27 mouse cellular contexts compared by ENCODE assay signal in genomic region chr9:63914944-63915343, GRCm38 (mm10).
A peak's percentile ranks its signal among the peaks of the same experiment; 100 is the strongest.
DNase-seq lines count a peak whose midpoint lies in the region; ATAC-seq and TF ChIP-seq lines count a peak whose summit lies in the region.
"Had no signal": no experiment of that assay in that cellular context is flagged by ENCODE, and none has a peak within 500 bp of the region (broad histone marks: within the 10 kb centered on the region; RNA-seq: fewer than 3 reads in every experiment).

No protein-coding gene starts in this region.

- no peak overlapping the region for H3K27ac ChIP-seq in embryonic facial prominence, embryonic 11.5 days (replicated peaks; ENCODE audit: low read depth, low read length)
- H3K27ac ChIP-seq in embryonic facial prominence, embryonic 10.5 days (replicated peaks) = no peak overlapping the region
- 0 out of 2 replicates have a peak overlapping the region, but pooled peaks have one; percentile 25 for H3K27ac ChIP-seq in heart, embryonic 15.5 days
- peak overlapping the region; percentile 41 for H3K27ac ChIP-seq in lung, embryonic 15.5 days
- peak overlapping the region; percentile 11; the same call in 1 of the 2 replicates for H3K27ac ChIP-seq in stomach, embryonic 15.5 days
- no peak overlapping the region for H3K27ac ChIP-seq in stomach, postnatal 0 days (replicated peaks)
- H3K27ac ChIP-seq: embryonic facial prominence, embryonic 12.5 days; forebrain, embryonic 12.5 days; forebrain, embryonic 15.5 days; heart, adult 2 months; hindbrain, embryonic 10.5 days; hindbrain, embryonic 13.5 days had no signal

- no peak overlapping the region for H3K9ac ChIP-seq in embryonic facial prominence, embryonic 11.5 days (replicated peaks; ENCODE audit: low read length)
- H3K9ac ChIP-seq in heart, embryonic 15.5 days = no peak overlapping the region
- no peak overlapping the region for H3K9ac ChIP-seq in lung, embryonic 15.5 days
- H3K9ac ChIP-seq in stomach, embryonic 15.5 days = no peak overlapping the region
- H3K9ac ChIP-seq in stomach, postnatal 0 days (ENCODE audit: low read length) = no peak overlapping the region
- H3K9ac ChIP-seq: embryonic facial prominence, embryonic 12.5 days; forebrain, embryonic 12.5 days; forebrain, embryonic 15.5 days; hindbrain, embryonic 13.5 days had no signal

- H3K9me3 ChIP-seq in embryonic facial prominence, embryonic 11.5 days (replicated peaks; ENCODE audit: control insufficient read depth, low read length) = no peaks in the 10 kb centered on the region
- H3K9me3 ChIP-seq in embryonic facial prominence, embryonic 10.5 days = no peaks in the 10 kb centered on the region
- no peaks in the 10 kb centered on the region for H3K9me3 ChIP-seq in heart, embryonic 15.5 days (replicated peaks)
- H3K9me3 ChIP-seq in lung, embryonic 15.5 days = no peaks in the 10 kb centered on the region
- no peaks in the 10 kb centered on the region for H3K9me3 ChIP-seq in stomach, embryonic 15.5 days
- no peaks in the 10 kb centered on the region for H3K9me3 ChIP-seq in stomach, postnatal 0 days (ENCODE audit: control insufficient read depth, low read length)
- H3K9me3 ChIP-seq: embryonic facial prominence, embryonic 12.5 days; forebrain, embryonic 12.5 days; forebrain, embryonic 15.5 days; heart, embryonic 12.5 days; hindbrain, embryonic 10.5 days; hindbrain, embryonic 13.5 days had no signal

- no peak for TF ChIP-seq EP300 in stomach, postnatal 0 days (optimal IDR thresholded peaks at IDR 0.05)

- no peaks in the 10 kb centered on the region for H3K4me1 ChIP-seq in embryonic facial prominence, embryonic 11.5 days (ENCODE audit: control insufficient read depth, insufficient read depth, low read length)
- peaks cover 17% of the 10 kb centered on the region for H3K4me1 ChIP-seq in embryonic facial prominence, embryonic 10.5 days
- peaks cover 37% of the 10 kb centered on the region for H3K4me1 ChIP-seq in heart, embryonic 15.5 days (replicated peaks)
- peaks cover 61% of the 10 kb centered on the region for H3K4me1 ChIP-seq in lung, embryonic 15.5 days
- H3K4me1 ChIP-seq in stomach, embryonic 15.5 days = peaks cover 13% of the 10 kb centered on the region
- no peaks in the 10 kb centered on the region for H3K4me1 ChIP-seq in stomach, postnatal 0 days (replicated peaks; ENCODE audit: control insufficient read depth, insufficient read depth)

- no peak for ATAC-seq in embryonic facial prominence, embryonic 11.5 days (replicated peaks; ENCODE audit: insufficient number of reproducible peaks, low FRiP score, low TSS enrichment, low read depth)
- ATAC-seq in heart, embryonic 15.5 days (replicated peaks; ENCODE audit: insufficient number of reproducible peaks, insufficient read depth, low FRiP score, low read depth) = no peak
- ATAC-seq in lung, embryonic 15.5 days (ENCODE audit: borderline replicate concordance, extremely low read depth, low FRiP score, low TSS enrichment) = peak; percentile 25; the same call in 1 of the 2 replicates
- no peak for ATAC-seq in stomach, embryonic 15.5 days (ENCODE audit: insufficient read depth, low FRiP score, low read depth)
- ATAC-seq in stomach, postnatal 0 days (ENCODE audit: low FRiP score, low TSS enrichment) = no peak
- ATAC-seq: activated CD4-positive, CD25-positive, alpha-beta regulatory T cell, adult 4 months; forebrain, embryonic 15.5 days; hindbrain, embryonic 16.5 days had no signal

- H3K4me3 ChIP-seq in embryonic facial prominence, embryonic 11.5 days (ENCODE audit: low read depth, low read length) = no peak overlapping the region
- H3K4me3 ChIP-seq in embryonic facial prominence, embryonic 10.5 days = no peak overlapping the region
- H3K4me3 ChIP-seq in heart, embryonic 15.5 days = no peak overlapping the region
- no peak overlapping the region for H3K4me3 ChIP-seq in lung, embryonic 15.5 days
- H3K4me3 ChIP-seq in stomach, embryonic 15.5 days (replicated peaks) = no peak overlapping the region
- no peak overlapping the region for H3K4me3 ChIP-seq in stomach, postnatal 0 days (ENCODE audit: low read depth, low read length)
- H3K4me3 ChIP-seq: embryonic facial prominence, embryonic 12.5 days; erythroblast, embryonic 14.5 days; forebrain, embryonic 12.5 days; forebrain, embryonic 15.5 days; heart, adult 2 months; heart, embryonic 12.5 days; hindbrain, embryonic 10.5 days; hindbrain, embryonic 13.5 days had no signal

- no peaks in the 10 kb centered on the region for H3K36me3 ChIP-seq in embryonic facial prominence, embryonic 11.5 days (replicated peaks; ENCODE audit: control insufficient read depth, insufficient read depth, low read depth, low read length)
- H3K36me3 ChIP-seq in embryonic facial prominence, embryonic 10.5 days (replicated peaks) = no peaks in the 10 kb centered on the region
- H3K36me3 ChIP-seq in heart, embryonic 15.5 days = no peaks in the 10 kb centered on the region
- no peaks in the 10 kb centered on the region for H3K36me3 ChIP-seq in lung, embryonic 15.5 days
- H3K36me3 ChIP-seq in stomach, embryonic 15.5 days = no peaks in the 10 kb centered on the region
- no peaks in the 10 kb centered on the region for H3K36me3 ChIP-seq in stomach, postnatal 0 days (ENCODE audit: control insufficient read depth, insufficient read depth, low read length)
- H3K36me3 ChIP-seq: embryonic facial prominence, embryonic 12.5 days; forebrain, embryonic 12.5 days; forebrain, embryonic 15.5 days; heart, embryonic 12.5 days; hindbrain, embryonic 10.5 days; hindbrain, embryonic 13.5 days had no signal

- no peak overlapping the region for H3K4me2 ChIP-seq in embryonic facial prominence, embryonic 11.5 days (ENCODE audit: low read depth, low read length)
- H3K4me2 ChIP-seq in heart, embryonic 15.5 days = no peak overlapping the region
- H3K4me2 ChIP-seq in lung, embryonic 15.5 days = no peak overlapping the region
- H3K4me2 ChIP-seq in stomach, embryonic 15.5 days = no peak overlapping the region
- no peak overlapping the region for H3K4me2 ChIP-seq in stomach, postnatal 0 days (replicated peaks; ENCODE audit: low read depth)
- H3K4me2 ChIP-seq: embryonic facial prominence, embryonic 12.5 days; forebrain, embryonic 12.5 days; forebrain, embryonic 15.5 days; heart, embryonic 12.5 days; hindbrain, embryonic 13.5 days had no signal

- WGBS in embryonic facial prominence, embryonic 11.5 days = 67% methylated on average over 5 of the region's 5 CpGs
- 85% methylated on average over 5 of the region's 5 CpGs for WGBS in embryonic facial prominence, embryonic 10.5 days
- 61% methylated on average over 5 of the region's 5 CpGs for WGBS in heart, embryonic 15.5 days
- WGBS in lung, embryonic 15.5 days = 20% methylated on average over 5 of the region's 5 CpGs
- 33% methylated on average over 5 of the region's 5 CpGs for WGBS in stomach, embryonic 15.5 days
- WGBS in stomach, postnatal 0 days = 50% methylated on average over 5 of the region's 5 CpGs

- intact Hi-C loops in heart, postnatal 10 days (cut with DNase I) = no loop called here

- DNase-seq in embryonic facial prominence, embryonic 11.5 days (ENCODE audit: low spot score) = peak; percentile 29
- DNase-seq in embryonic facial prominence, embryonic 10.5 days (ENCODE audit: low spot score) = no peak
- DNase-seq in heart, postnatal 10 days = no peak
- no peak for DNase-seq in lung, postnatal 10 days
- no peak for DNase-seq in stomach, postnatal 0 days (ENCODE audit: low spot score)
- DNase-seq: adrenal gland, adult 8-10 months; adrenal gland, postnatal 25 days; cerebellum, adult 11-12 months; cerebellum, adult 8-10 months; cerebellum, postnatal 10 days; cerebellum, postnatal 36 days; embryo, embryonic 11 days; gastrocnemius, postnatal 25 days; heart, adult 2 months; heart, postnatal 36 days had no signal

- TF ChIP-seq CTCF in stomach, postnatal 0 days (IDR thresholded peaks at IDR 0.05; ENCODE audit: low read depth) = no peak

- no peaks in the 10 kb centered on the region for H3K27me3 ChIP-seq in embryonic facial prominence, embryonic 11.5 days (ENCODE audit: control insufficient read depth, insufficient read depth, low read length)
- no peaks in the 10 kb centered on the region; the same call in 1 of the 2 replicates for H3K27me3 ChIP-seq in embryonic facial prominence, embryonic 10.5 days (replicated peaks; ENCODE audit: low read depth, poor library complexity, severe bottlenecking)
- no peaks in the 10 kb centered on the region for H3K27me3 ChIP-seq in heart, embryonic 15.5 days
- no peaks in the 10 kb centered on the region for H3K27me3 ChIP-seq in lung, embryonic 15.5 days
- H3K27me3 ChIP-seq in stomach, embryonic 15.5 days (replicated peaks) = no peaks in the 10 kb centered on the region
- H3K27me3 ChIP-seq in stomach, postnatal 0 days (ENCODE audit: control insufficient read depth, insufficient read depth, low read length) = no peaks in the 10 kb centered on the region
- H3K27me3 ChIP-seq: embryonic facial prominence, embryonic 12.5 days; forebrain, embryonic 15.5 days; heart, embryonic 12.5 days had no signal

Comparison
In these comparisons a context has a peak if more than half of its experiments do, and no peak if none do; other contexts are left out.
1. H3K27ac ChIP-seq: peak in heart, embryonic 15.5 days (single experiment), lung, embryonic 15.5 days (single experiment) and stomach, embryonic 15.5 days (single experiment); none in embryonic facial prominence, embryonic 11.5 days (single experiment), embryonic facial prominence, embryonic 10.5 days (single experiment) and stomach, postnatal 0 days (single experiment).